Mouse (Mus musculus) CH12.LX (cell line): Measurements from ENCODE around the gene Map2.

Source experiments
- CTCF ChIP-seq, 2 experiments: IDR thresholded peaks in 1 of 2; conservative IDR thresholded peaks in 1 of 2; 2 replicates each; pipeline ENCODE4 v1.5.1; 2011 to 2012; ENCODE audit warnings: low read depth in 2 of 2, low read length in 2 of 2, improper control_type of control experiment in 1 of 2, inconsistent platforms in 1 of 2, mild to moderate bottlenecking in 1 of 2, moderate library complexity in 1 of 2
- E2F4 ChIP-seq: IDR thresholded peaks from 2 replicates; pipeline ENCODE4 v1.6.1; 2011; ENCODE audit warnings: low read depth, low read length, improper control_type of control experiment; ENCODE audit not compliant: insufficient replicate concordance
- EP300 ChIP-seq: IDR thresholded peaks from 2 replicates; pipeline ENCODE4 v1.6.1; 2011; ENCODE audit warnings: low read length, improper control_type of control experiment
- MAFK ChIP-seq: IDR thresholded peaks from 2 replicates; pipeline ENCODE4 v1.6.1; 2011; ENCODE audit warnings: low read length, improper control_type of control experiment; ENCODE audit not compliant: insufficient replicate concordance
- MAX ChIP-seq: IDR thresholded peaks from 2 replicates; pipeline ENCODE4 v1.6.1; 2011; ENCODE audit warnings: low read length, improper control_type of control experiment
- MAZ ChIP-seq: IDR thresholded peaks from 2 replicates; pipeline ENCODE4 v1.6.1; 2012; ENCODE audit warnings: low read depth, mild to moderate bottlenecking, inconsistent platforms, low read length, improper control_type of control experiment, moderate library complexity
- POLR2A ChIP-seq: IDR thresholded peaks from 2 replicates; pipeline ENCODE4 v1.6.1; 2011; ENCODE audit warnings: low read depth, mild to moderate bottlenecking, improper control_type of control experiment, low read length
- SIN3A ChIP-seq: IDR thresholded peaks from 2 replicates; pipeline ENCODE4 v1.6.1; 2012; ENCODE audit warnings: low read length, improper control_type of control experiment, inconsistent platforms
- TCF12 ChIP-seq: IDR thresholded peaks from 2 replicates; pipeline ENCODE4 v1.6.1; 2014; ENCODE audit warnings: low read depth, mild to moderate bottlenecking, inconsistent platforms, low read length, improper control_type of control experiment
- UBTF ChIP-seq: IDR thresholded peaks from 2 replicates; pipeline ENCODE4 v1.6.1; 2012; ENCODE audit warnings: low read depth, mild to moderate bottlenecking, inconsistent platforms, low read length, improper control_type of control experiment, moderate library complexity
- USF1 ChIP-seq: IDR thresholded peaks from 2 replicates; pipeline ENCODE4 v1.6.1; 2014; ENCODE audit warnings: low read depth, mild to moderate bottlenecking, inconsistent platforms, low read length, improper control_type of control experiment
- ZKSCAN1 ChIP-seq: IDR thresholded peaks from 2 replicates; pipeline ENCODE4 v1.6.1; 2012; ENCODE audit warnings: low read depth, inconsistent platforms, low read length, improper control_type of control experiment, borderline replicate concordance
- ZMIZ1 ChIP-seq: IDR thresholded peaks from 2 replicates; pipeline ENCODE4 v1.6.1; 2012; ENCODE audit warnings: low read depth, mild to moderate bottlenecking, inconsistent platforms, low read length, improper control_type of control experiment
- ZNF384 ChIP-seq: IDR thresholded peaks from 2 replicates; pipeline ENCODE4 v1.6.1; 2012; ENCODE audit warnings: low read depth, low read length, improper control_type of control experiment, inconsistent platforms

- TF ChIP-seq MAX = no peak
- no peak for TF ChIP-seq USF1
- TF ChIP-seq CTCF (conservative IDR thresholded peaks at IDR 0.05 in 1 of 2, IDR thresholded peaks at IDR 0.05 in 1 of 2; ENCODE audit: low read depth in 2 of 2, low read length in 2 of 2) = no peak
- no peak for TF ChIP-seq ZNF384
- TF ChIP-seq ZKSCAN1 = no peak
- no peak for TF ChIP-seq TCF12
- no peak for TF ChIP-seq MAFK
- no peak for TF ChIP-seq MAZ
- no peak for TF ChIP-seq E2F4
- no peak for TF ChIP-seq ZMIZ1
- no peak for TF ChIP-seq SIN3A
- TF ChIP-seq EP300 = no peak
- TF ChIP-seq UBTF = no peak
- no peak for TF ChIP-seq POLR2A
Observed at GRCm38 (mm10) chr1:66457747-66458146, 282.7 kb downstream of the Map2 start.
